Mouse (Mus musculus): ENCODE results near the gene Vmn1r44.

GRCm38 (mm10) chr6:89876963-89877362, 6.5 kb upstream of the Vmn1r44 start:
- no peak for TF ChIP-seq CTCF (IDR thresholded peaks at IDR 0.05; ENCODE audit: low read depth, low read length)
- TF ChIP-seq POLR2A (IDR thresholded peaks at IDR 0.05; ENCODE audit: borderline replicate concordance, low read depth, low read length), result no peak

Measured in bone marrow macrophage, adult 2 months (primary cell).